Mouse (Mus musculus) adrenal gland, postnatal 36 days (tissue): Measurements from ENCODE around the gene Zfyve26. TPM values are rescaled to one million over a fixed set of nuclear protein-coding genes. Genes with fewer than 3 reads are reported as not detected.
"Not testable (repeated sequence)": the region's sequence is repeated elsewhere in the genome, so short reads cannot be mapped to it uniquely, and the experiment has no call there.

Experiments
- DNase-seq, 2 experiments: peaks; one replicate each; pipeline ENCODE4 v3.0.0; 2021; ENCODE audit warnings: mixed read lengths in 1 of 2
- total RNA-seq, 2 experiments: library from RNA; stranded (reverse); gene quantifications; 2 replicates each; pipeline ENCODE4 v1.2.3; 2021

The Zfyve26 gene
- total RNA-seq, 2 experiments from 2014 or later, result 20.5 to 24.4 TPM

- peak; percentile 15 to 52 for DNase-seq
These were observed 35.1 kb downstream of the Zfyve26 start for GRCm38 (mm10) chr12:79261035-79261434.

DNA sequence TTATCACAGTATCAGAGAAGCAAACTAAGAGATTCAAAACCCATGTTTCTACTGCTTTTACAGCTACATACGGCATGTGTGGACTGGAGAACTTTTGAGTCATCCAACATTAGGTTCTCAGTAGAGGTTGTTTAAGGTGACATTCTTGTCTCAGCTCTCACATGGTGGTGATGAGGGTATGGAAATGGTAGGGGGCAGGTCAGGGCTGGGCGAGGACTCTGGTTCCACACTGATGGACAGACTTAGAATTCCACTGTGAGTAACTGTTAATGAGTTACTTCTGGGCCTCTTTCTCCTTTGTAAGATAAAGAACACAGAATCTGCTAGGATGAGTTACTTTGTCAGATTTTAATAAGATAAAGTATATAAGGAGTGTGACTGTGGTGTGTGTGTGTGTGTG is 36.0 kb downstream of the Zfyve26 start:
- DNase-seq, result no peak

DNA sequence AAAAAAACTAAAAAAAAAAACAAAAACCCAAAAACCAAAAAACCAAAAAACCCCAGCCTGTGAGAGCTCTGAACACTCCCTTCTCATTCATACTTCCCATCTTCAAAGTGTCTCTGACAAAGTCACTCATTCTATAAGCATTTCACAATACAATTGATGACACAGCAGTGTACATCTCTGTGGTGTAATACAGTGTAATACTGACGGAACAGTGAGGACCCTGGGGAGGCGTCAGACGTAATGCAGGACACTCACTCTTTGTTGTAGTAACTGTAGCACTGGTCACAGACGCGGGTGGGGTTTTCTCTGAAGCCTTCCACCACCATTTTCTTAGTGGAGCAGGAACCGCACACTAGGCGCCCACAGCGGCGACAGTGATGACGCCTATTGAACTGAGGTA is 41.1 kb downstream of the Zfyve26 start:
- no peak for DNase-seq

- no peak for DNase-seq
These were observed 42.6 kb downstream of the Zfyve26 start for GRCm38 (mm10) chr12:79253294-79254053.

DNA sequence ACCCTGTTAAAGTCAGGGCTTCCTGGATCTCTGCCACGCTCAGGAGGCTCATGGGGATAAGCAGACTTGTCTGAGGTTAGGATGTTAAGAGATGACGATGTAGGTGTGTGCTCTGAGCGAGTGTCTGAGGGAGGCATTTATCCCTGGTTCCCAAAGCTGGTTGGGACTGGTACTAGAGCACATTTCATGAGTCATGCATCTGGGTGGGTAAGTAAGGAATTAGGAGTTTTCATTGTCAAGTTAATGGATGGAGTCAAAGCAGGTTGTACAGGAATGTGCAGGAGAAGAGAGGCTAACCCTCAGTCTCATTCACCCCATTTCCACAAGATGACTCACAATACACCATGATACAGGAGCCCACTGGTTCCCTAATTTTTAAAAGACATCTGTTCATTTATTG is 48.0 kb downstream of the Zfyve26 start:
- no peak for DNase-seq

GRCm38 (mm10) chr12:79242921-79243320 is 53.2 kb downstream of the Zfyve26 start:
- no peak for DNase-seq

DNA sequence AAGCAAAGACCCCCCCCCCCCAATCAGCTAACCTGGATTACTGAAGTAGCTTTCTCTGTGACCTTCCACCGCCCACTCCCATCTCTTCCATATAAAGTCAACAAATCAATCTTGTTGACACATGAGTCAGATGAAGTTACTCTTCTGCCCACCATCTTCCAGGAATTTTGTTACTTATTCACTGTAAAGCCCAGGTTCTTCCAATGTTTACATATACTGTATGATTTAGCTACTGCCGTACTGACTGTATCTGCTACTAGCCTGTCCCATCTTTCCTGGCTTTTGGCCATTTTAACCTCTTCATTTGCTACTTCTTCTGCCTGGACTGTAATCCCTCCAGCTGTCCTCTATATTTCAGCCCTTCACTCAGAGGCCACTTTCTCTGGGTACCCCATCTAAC is 54.1 kb downstream of the Zfyve26 start:
- no peak for DNase-seq

- no peak for DNase-seq
These were observed 60.5 kb downstream of the Zfyve26 start for GRCm38 (mm10) chr12:79235485-79236080.

DNA sequence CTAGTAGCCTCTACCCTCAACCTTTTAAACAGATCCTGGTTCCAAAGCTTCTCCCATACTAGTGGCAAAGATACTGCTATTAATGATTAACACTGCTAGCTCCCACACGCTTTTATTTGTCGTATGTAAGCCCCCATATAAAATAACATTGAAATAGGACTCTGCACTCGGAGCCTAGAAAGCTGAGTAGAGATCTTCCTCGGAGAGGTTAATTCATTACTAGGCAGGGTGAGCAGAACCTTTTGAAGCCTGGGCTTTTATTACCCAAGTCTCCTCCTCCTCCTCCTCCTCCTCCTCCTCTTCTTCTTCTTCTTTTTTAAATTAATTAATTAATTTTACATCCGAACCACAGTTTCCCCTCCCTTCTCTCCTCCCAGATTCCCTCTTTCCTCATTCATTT is 78.6 kb downstream of the Zfyve26 start:
- DNase-seq, result no peak

DNA sequence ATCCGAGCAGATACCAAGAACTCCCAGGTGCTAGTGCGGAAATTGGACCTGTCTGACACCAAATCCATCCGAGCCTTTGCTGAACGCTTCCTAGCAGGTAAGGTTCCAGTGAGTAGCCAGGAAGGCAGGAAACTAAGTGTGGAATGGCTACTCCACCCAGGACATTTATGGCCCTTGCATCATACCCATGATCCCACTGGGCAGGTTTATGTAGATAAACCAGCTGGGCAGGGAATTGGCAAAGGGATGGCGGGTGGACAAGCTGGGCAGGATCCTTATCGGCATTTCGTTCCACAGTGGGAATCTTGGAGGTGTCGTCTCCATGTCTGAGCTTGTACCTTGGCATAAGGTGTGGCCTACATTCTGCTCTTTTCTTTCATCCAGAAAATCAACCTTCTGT is 84.7 kb downstream of the Zfyve26 start:
- DNase-seq, result no peak

DNA sequence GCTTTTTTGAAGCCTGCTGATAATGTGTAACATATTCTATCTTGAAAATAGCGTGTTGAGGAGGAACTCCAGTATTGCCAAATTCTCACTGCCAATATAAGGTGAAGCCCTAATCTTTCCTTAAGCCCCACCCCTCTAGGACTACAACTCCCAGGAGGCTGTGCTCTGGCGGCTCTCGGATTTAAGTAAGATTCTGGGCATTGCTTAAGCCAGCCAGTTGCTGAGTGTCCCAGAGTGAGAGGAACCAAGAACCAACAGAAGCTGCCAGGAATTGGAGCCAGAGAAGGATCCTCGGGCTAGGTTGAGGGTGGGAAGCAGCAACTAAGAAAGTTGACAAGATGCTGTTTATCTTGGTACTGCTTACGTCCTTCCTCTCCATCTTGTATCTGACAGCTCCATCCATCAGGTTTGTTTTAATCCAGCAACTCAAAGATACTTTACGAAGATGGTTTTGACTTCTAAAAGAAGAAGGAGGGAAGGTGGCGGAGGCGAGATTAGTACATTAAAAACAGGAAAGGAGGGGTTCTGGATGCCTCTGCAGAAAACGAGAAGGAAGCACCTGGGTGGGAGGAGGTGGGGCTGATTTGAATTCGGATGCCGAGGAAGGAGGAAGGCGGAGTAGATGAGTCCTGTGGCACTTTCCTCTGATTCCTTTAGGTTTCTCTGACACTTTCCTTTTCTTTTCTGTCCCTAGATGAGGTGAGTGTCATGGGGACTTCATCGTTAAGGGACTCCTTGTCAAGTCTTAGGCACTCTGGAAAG is 87.2 kb downstream of the Zfyve26 start, which contains the start of gene Rdh12:
Rdh12 (plus strand) TSS at position 212 of the 762 bp plus-strand sequence.
- DNase-seq, result peak; percentile 33 to 65

- DNase-seq, result no peak
These were observed 94.2 kb downstream of the Zfyve26 start for GRCm38 (mm10) chr12:79201882-79202281.

DNA sequence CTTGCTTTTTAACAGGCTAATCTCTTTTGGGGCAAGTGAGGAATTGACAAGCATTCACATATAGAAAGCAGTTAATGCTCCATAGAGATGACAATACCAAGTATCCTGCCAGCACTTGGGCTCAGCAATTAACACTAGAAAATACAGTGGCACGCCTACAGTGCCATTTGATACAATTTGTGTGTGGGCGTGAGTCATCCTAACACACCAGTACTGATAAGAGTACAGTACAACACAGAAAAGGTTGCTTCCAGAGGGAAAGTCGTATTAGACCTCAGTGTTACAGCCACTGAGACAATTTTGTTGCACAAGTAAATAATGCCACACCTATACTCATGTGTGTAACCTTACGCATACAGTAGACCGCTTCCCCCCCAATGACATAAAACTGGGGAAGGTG is 99.0 kb downstream of the Zfyve26 start:
- no peak for DNase-seq

DNA sequence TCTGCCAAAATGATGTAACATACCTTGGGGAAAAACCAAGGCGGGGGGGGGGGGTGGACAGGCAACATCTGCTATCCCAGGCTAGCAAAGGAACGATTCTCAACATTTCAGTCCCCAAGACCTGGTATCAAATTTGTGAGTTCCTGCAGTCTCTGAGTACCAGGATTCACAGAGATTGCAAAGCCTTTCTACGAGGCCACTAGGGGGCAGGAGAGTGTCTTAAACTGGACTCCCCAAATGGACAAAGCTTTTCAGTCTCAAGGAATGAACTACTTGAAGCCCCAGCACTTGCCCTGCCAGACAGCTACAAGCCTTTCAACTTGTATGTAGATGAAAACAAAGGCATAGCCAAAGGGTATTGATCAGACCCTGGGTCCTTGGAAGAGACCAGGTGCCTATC is 102.7 kb downstream of the Zfyve26 start:
- peak; percentile 70 to 83 for DNase-seq

- no peak for DNase-seq
These were observed 103.9 kb downstream of the Zfyve26 start, which contains the start of gene Rdh11 for GRCm38 (mm10) chr12:79192193-79192592. Gene Rdh11 (minus strand): TSS chr12:79192293.

DNA sequence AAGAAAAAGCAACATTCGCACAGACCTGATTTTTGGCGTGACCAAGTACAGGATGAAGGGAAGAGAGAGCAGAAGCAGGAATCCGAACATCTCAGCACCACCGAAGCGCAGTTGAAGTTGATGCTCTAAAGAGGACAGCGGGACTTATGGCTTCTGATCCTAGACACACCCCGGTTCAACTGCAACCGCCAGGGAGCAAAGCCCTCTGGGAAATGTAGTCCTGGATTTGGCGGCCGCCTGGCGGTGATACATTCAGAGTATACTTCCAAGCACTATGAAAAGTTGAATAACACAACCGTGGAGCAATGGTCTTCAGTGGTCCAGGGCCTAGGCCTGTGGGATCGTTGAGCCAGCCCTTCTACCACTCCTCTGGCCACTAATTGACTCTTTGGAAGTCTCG is 104.4 kb downstream of the Zfyve26 start:
- peak; percentile 82 to 83 for DNase-seq

- peak; percentile 63 to 70 for DNase-seq
These were observed 105.0 kb downstream of the Zfyve26 start for GRCm38 (mm10) chr12:79190931-79191673.

- not testable (repeated sequence) for DNase-seq
These were observed 110.9 kb downstream of the Zfyve26 start for GRCm38 (mm10) chr12:79185160-79185559.
